Mouse (Mus musculus): ENCODE results near the gene Amotl1. TPM values are rescaled to one million over a fixed set of nuclear protein-coding genes. Genes with fewer than 3 reads are reported as not detected.

The Amotl1 gene
- polyA plus RNA-seq, 1 experiment from 2014 or later = 28.6 TPM

- ATAC-seq (replicated peaks; ENCODE audit: insufficient number of reproducible peaks, low FRiP score, low TSS enrichment, low read depth) = no peak
- Histone ChIP-seq H3K9me3 (replicated peaks; ENCODE audit: control insufficient read depth, low read length) (no peaks in the 10 kb centered on the region), H3K4me2 (ENCODE audit: low read depth, low read length) (no peak overlapping the region), H3K27me3 (ENCODE audit: control insufficient read depth, insufficient read depth, low read length) (no peaks in the 10 kb centered on the region), H3K4me3 (ENCODE audit: low read depth, low read length) (no peak overlapping the region), H3K36me3 (replicated peaks; ENCODE audit: control insufficient read depth, insufficient read depth, low read depth, low read length) (no peaks in the 10 kb centered on the region), H3K4me1 (ENCODE audit: control insufficient read depth, insufficient read depth, low read length) (no peaks in the 10 kb centered on the region), H3K27ac (replicated peaks; ENCODE audit: low read depth, low read length) (no peak overlapping the region), H3K9ac (replicated peaks; ENCODE audit: low read length) (no peak overlapping the region)
- WGBS = 66% methylated on average over 1 of the region's 1 CpGs
- DNase-seq (ENCODE audit: low spot score) = no peak
These were observed 7.9 kb upstream of the Amotl1 start for GRCm38 (mm10) chr9:14652761-14653160.

GRCm38 (mm10) chr9:14647849-14648248 lies 3.0 kb upstream of the Amotl1 start:
- no peak overlapping the region for H3K4me2 ChIP-seq (ENCODE audit: low read depth, low read length)

GRCm38 (mm10) chr9:14646641-14647040 lies 1.8 kb upstream of the Amotl1 start:
- no peak overlapping the region for H3K4me3 ChIP-seq (ENCODE audit: low read depth, low read length)
- no peaks in the 10 kb centered on the region for H3K27me3 ChIP-seq (ENCODE audit: control insufficient read depth, insufficient read depth, low read length)
- ATAC-seq (replicated peaks; ENCODE audit: insufficient number of reproducible peaks, low FRiP score, low TSS enrichment, low read depth) = no peak
- H3K27ac ChIP-seq (replicated peaks; ENCODE audit: low read depth, low read length) = no peak overlapping the region
- DNase-seq (ENCODE audit: low spot score) = no peak
- H3K4me2 ChIP-seq (ENCODE audit: low read depth, low read length) = no peak overlapping the region
- no peaks in the 10 kb centered on the region for H3K36me3 ChIP-seq (replicated peaks; ENCODE audit: control insufficient read depth, insufficient read depth, low read depth, low read length)
- H3K9me3 ChIP-seq (replicated peaks; ENCODE audit: control insufficient read depth, low read length) = no peaks in the 10 kb centered on the region
- H3K4me1 ChIP-seq (ENCODE audit: control insufficient read depth, insufficient read depth, low read length) = peaks cover 7% of the 10 kb centered on the region
- no peak overlapping the region for H3K9ac ChIP-seq (replicated peaks; ENCODE audit: low read length)
- 95% methylated on average over 1 of the region's 1 CpGs for WGBS

More at GRCm38 (mm10) chr9:14647849-14648248, 3.0 kb upstream of the Amotl1 start:
- Histone ChIP-seq H3K27ac (replicated peaks; ENCODE audit: low read depth, low read length) (no peak overlapping the region), H3K27me3 (ENCODE audit: control insufficient read depth, insufficient read depth, low read length) (no peaks in the 10 kb centered on the region), H3K9me3 (replicated peaks; ENCODE audit: control insufficient read depth, low read length) (no peaks in the 10 kb centered on the region), H3K36me3 (replicated peaks; ENCODE audit: control insufficient read depth, insufficient read depth, low read depth, low read length) (no peaks in the 10 kb centered on the region), H3K4me3 (ENCODE audit: low read depth, low read length) (no peak overlapping the region), H3K4me1 (ENCODE audit: control insufficient read depth, insufficient read depth, low read length) (peaks cover 4% of the 10 kb centered on the region; the same call in 1 of the 2 replicates), H3K9ac (replicated peaks; ENCODE audit: low read length) (no peak overlapping the region)
- no peak for DNase-seq (ENCODE audit: low spot score)
- WGBS = 79% methylated on average over 8 of the region's 8 CpGs
- no peak for ATAC-seq (replicated peaks; ENCODE audit: insufficient number of reproducible peaks, low FRiP score, low TSS enrichment, low read depth)

GRCm38 (mm10) chr9:14646061-14646460 lies 1.2 kb upstream of the Amotl1 start:
- no peak overlapping the region for H3K4me3 ChIP-seq (ENCODE audit: low read depth, low read length)
- H3K27ac ChIP-seq (replicated peaks; ENCODE audit: low read depth, low read length) = no peak overlapping the region
- no peaks in the 10 kb centered on the region for H3K27me3 ChIP-seq (ENCODE audit: control insufficient read depth, insufficient read depth, low read length)
- peaks cover 8% of the 10 kb centered on the region for H3K4me1 ChIP-seq (ENCODE audit: control insufficient read depth, insufficient read depth, low read length)
- DNase-seq (ENCODE audit: low spot score) (no peak), ATAC-seq (replicated peaks; ENCODE audit: insufficient number of reproducible peaks, low FRiP score, low TSS enrichment, low read depth) (no peak)
- WGBS = 86% methylated on average over 3 of the region's 3 CpGs
- no peak overlapping the region for H3K4me2 ChIP-seq (ENCODE audit: low read depth, low read length)
- no peaks in the 10 kb centered on the region for H3K9me3 ChIP-seq (replicated peaks; ENCODE audit: control insufficient read depth, low read length)
- no peak overlapping the region for H3K9ac ChIP-seq (replicated peaks; ENCODE audit: low read length)
- H3K36me3 ChIP-seq (replicated peaks; ENCODE audit: control insufficient read depth, insufficient read depth, low read depth, low read length) = no peaks in the 10 kb centered on the region

- ATAC-seq (replicated peaks; ENCODE audit: insufficient number of reproducible peaks, low FRiP score, low TSS enrichment, low read depth) = 0 out of 2 replicates have a peak, but pooled peaks have one; percentile 2
- Histone ChIP-seq H3K27ac (replicated peaks; ENCODE audit: low read depth, low read length) (peak overlapping the region; percentile 76), H3K4me1 (ENCODE audit: control insufficient read depth, insufficient read depth, low read length) (peaks cover 8% of the 10 kb centered on the region), H3K27me3 (ENCODE audit: control insufficient read depth, insufficient read depth, low read length) (no peaks in the 10 kb centered on the region), H3K4me3 (ENCODE audit: low read depth, low read length) (no peak overlapping the region), H3K9ac (replicated peaks; ENCODE audit: low read length) (no peak overlapping the region), H3K9me3 (replicated peaks; ENCODE audit: control insufficient read depth, low read length) (no peaks in the 10 kb centered on the region), H3K4me2 (ENCODE audit: low read depth, low read length) (no peak overlapping the region), H3K36me3 (replicated peaks; ENCODE audit: control insufficient read depth, insufficient read depth, low read depth, low read length) (no peaks in the 10 kb centered on the region)
- DNase-seq (ENCODE audit: low spot score) = peak; percentile 52
- WGBS = 54% methylated on average over 6 of the region's 6 CpGs
These were observed 1.5 kb downstream of the Amotl1 start for GRCm38 (mm10) chr9:14643328-14643727.

- Histone ChIP-seq H3K27me3 (ENCODE audit: control insufficient read depth, insufficient read depth, low read length) (no peaks in the 10 kb centered on the region), H3K4me2 (ENCODE audit: low read depth, low read length) (no peak overlapping the region), H3K9ac (replicated peaks; ENCODE audit: low read length) (no peak overlapping the region), H3K4me1 (ENCODE audit: control insufficient read depth, insufficient read depth, low read length) (peaks cover 8% of the 10 kb centered on the region), H3K27ac (replicated peaks; ENCODE audit: low read depth, low read length) (peak overlapping the region; percentile 76), H3K4me3 (ENCODE audit: low read depth, low read length) (no peak overlapping the region), H3K36me3 (replicated peaks; ENCODE audit: control insufficient read depth, insufficient read depth, low read depth, low read length) (no peaks in the 10 kb centered on the region), H3K9me3 (replicated peaks; ENCODE audit: control insufficient read depth, low read length) (no peaks in the 10 kb centered on the region)
- ATAC-seq (replicated peaks; ENCODE audit: insufficient number of reproducible peaks, low FRiP score, low TSS enrichment, low read depth) = peak; percentile 82
- WGBS = 8% methylated on average over 5 of the region's 5 CpGs
- DNase-seq (ENCODE audit: low spot score) = peak; percentile 89
These were observed 2.4 kb downstream of the Amotl1 start for GRCm38 (mm10) chr9:14642251-14643021.

GRCm38 (mm10) chr9:14641310-14642067 lies 3.4 kb downstream of the Amotl1 start:
- peak; percentile 50 for DNase-seq (ENCODE audit: low spot score)
- no peak overlapping the region for H3K4me3 ChIP-seq (ENCODE audit: low read depth, low read length)
- 26% methylated on average over 7 of the region's 7 CpGs for WGBS

GRCm38 (mm10) chr9:14636244-14636643 lies 8.6 kb downstream of the Amotl1 start:
- Histone ChIP-seq H3K4me2 (ENCODE audit: low read depth, low read length) (no peak overlapping the region), H3K4me3 (ENCODE audit: low read depth, low read length) (no peak overlapping the region), H3K27ac (replicated peaks; ENCODE audit: low read depth, low read length) (no peak overlapping the region), H3K9me3 (replicated peaks; ENCODE audit: control insufficient read depth, low read length) (no peaks in the 10 kb centered on the region), H3K36me3 (replicated peaks; ENCODE audit: control insufficient read depth, insufficient read depth, low read depth, low read length) (no peaks in the 10 kb centered on the region), H3K9ac (replicated peaks; ENCODE audit: low read length) (no peak overlapping the region), H3K27me3 (ENCODE audit: control insufficient read depth, insufficient read depth, low read length) (no peaks in the 10 kb centered on the region), H3K4me1 (ENCODE audit: control insufficient read depth, insufficient read depth, low read length) (peaks cover 2% of the 10 kb centered on the region; the same call in 1 of the 2 replicates)
- ATAC-seq (replicated peaks; ENCODE audit: insufficient number of reproducible peaks, low FRiP score, low TSS enrichment, low read depth) (no peak), DNase-seq (ENCODE audit: low spot score) (no peak)
- WGBS = 72% methylated on average over 3 of the region's 3 CpGs

More at GRCm38 (mm10) chr9:14641310-14642067, 3.4 kb downstream of the Amotl1 start:
- Histone ChIP-seq H3K27me3 (ENCODE audit: control insufficient read depth, insufficient read depth, low read length) (no peaks in the 10 kb centered on the region), H3K36me3 (replicated peaks; ENCODE audit: control insufficient read depth, insufficient read depth, low read depth, low read length) (no peaks in the 10 kb centered on the region), H3K27ac (replicated peaks; ENCODE audit: low read depth, low read length) (peak overlapping the region; percentile 76), H3K4me2 (ENCODE audit: low read depth, low read length) (no peak overlapping the region), H3K4me1 (ENCODE audit: control insufficient read depth, insufficient read depth, low read length) (peaks cover 8% of the 10 kb centered on the region), H3K9ac (replicated peaks; ENCODE audit: low read length) (0 out of 2 replicates have a peak overlapping the region, but pooled peaks have one; percentile 4), H3K9me3 (replicated peaks; ENCODE audit: control insufficient read depth, low read length) (no peaks in the 10 kb centered on the region)
- ATAC-seq (replicated peaks; ENCODE audit: insufficient number of reproducible peaks, low FRiP score, low TSS enrichment, low read depth) = 0 out of 2 replicates have a peak, but pooled peaks have one; percentile 19

Measured in embryonic facial prominence, embryonic 11.5 days (tissue).